Mouse (Mus musculus): ENCODE results near the gene Serpina10. TPM values are rescaled to one million over a fixed set of nuclear protein-coding genes. Genes with fewer than 3 reads are reported as not detected.
"Not testable (repeated sequence)": the region's sequence is repeated elsewhere in the genome, so short reads cannot be mapped to it uniquely, and the experiment has no call there.

Serpina10 gene
- polyA plus RNA-seq, 1 experiment from 2014 or later = 0.23 TPM

DNA sequence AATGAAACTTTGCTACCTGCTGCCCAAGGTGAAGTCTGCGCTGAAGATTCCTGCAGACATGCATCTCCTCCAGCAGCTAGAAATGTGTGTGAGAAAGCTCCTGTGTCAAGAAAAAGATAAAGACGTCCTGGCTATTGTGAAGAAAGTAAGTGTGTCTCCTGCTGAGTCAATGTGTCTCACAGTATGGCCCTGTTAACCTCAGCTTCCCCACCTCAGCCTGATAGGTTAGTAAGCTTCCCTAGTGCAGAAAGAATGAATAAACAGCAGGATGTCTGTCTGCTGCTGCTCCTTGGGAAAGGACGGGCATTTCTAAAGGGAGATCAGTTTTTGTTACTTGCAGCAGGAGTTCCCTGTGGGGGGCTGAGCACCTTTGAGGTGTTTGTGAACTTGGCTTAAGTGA, 30.9 kb downstream of the Serpina10 start:
- Histone ChIP-seq H3K9me3 (no peaks in the 10 kb centered on the region), H3K27me3 (no peaks in the 10 kb centered on the region)
- WGBS = 47% methylated on average over 3 of the region's 3 CpGs

DNA sequence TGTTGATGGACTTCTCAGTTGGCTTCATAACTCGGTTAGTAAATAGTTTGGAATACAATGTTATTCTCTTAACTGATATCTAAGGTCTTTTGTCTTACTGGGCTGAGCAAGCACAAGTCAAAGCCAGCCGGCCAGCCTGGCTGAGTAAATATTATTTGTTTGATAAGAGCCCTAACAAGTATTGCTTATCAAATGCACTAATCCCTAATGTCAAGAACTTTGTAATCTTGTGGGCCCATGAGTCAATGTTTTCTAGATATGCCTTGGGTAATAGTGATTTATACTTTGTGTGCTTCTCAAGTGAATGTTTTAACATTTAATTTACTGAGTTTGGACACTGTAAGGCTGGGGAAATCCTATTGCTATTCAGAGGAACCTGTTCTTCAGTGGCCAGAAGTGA, 32.8 kb downstream of the Serpina10 start:
- no peak overlapping the region for H3K4me2 ChIP-seq
- no peaks in the 10 kb centered on the region for H3K27me3 ChIP-seq
- H3K4me3 ChIP-seq = no peak overlapping the region
- no peaks in the 10 kb centered on the region for H3K9me3 ChIP-seq
- H3K9ac ChIP-seq = no peak overlapping the region
- no peaks in the 10 kb centered on the region for H3K4me1 ChIP-seq
- ATAC-seq (ENCODE audit: insufficient number of reproducible peaks, low FRiP score, low TSS enrichment, low read depth) = no peak
- no peaks in the 10 kb centered on the region for H3K36me3 ChIP-seq
- H3K27ac ChIP-seq = no peak overlapping the region
- 84% methylated on average over 2 of the region's 2 CpGs for WGBS

More for the DNA sequence above, 30.9 kb downstream of the Serpina10 start:
- no peak for ATAC-seq (ENCODE audit: insufficient number of reproducible peaks, low FRiP score, low TSS enrichment, low read depth)
- no peak overlapping the region for H3K4me3 ChIP-seq
- no peak overlapping the region for H3K27ac ChIP-seq
- no peak overlapping the region for H3K9ac ChIP-seq
- no peak overlapping the region for H3K4me2 ChIP-seq
- H3K36me3 ChIP-seq = no peaks in the 10 kb centered on the region
- H3K4me1 ChIP-seq = no peaks in the 10 kb centered on the region

DNA sequence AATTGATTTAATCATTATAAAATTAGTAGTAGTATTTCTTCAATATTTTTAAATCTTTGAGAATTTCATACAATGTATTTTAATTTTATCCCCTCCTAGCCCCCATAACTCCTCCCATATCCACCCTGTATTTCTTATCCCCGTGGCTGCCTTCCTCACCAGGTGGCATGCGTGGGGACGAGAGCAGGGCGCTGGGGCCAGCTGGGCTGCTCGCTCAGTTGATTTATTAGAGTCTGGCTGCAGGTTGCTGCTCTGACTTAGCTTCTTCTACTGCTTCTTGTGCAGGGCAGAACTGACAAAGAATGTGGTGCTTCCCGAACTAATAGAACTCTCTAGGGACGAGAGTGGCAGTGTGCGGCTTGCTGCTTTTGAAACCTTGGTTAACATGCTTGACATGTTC, 47.5 kb downstream of the Serpina10 start:
- ATAC-seq (ENCODE audit: insufficient number of reproducible peaks, low FRiP score, low TSS enrichment, low read depth) = no peak
- Histone ChIP-seq H3K27me3 (no peaks in the 10 kb centered on the region), H3K9ac (no peak overlapping the region), H3K9me3 (no peaks in the 10 kb centered on the region), H3K4me1 (no peaks in the 10 kb centered on the region), H3K4me3 (no peak overlapping the region), H3K4me2 (no peak overlapping the region), H3K27ac (no peak overlapping the region), H3K36me3 (no peaks in the 10 kb centered on the region)
- 53% methylated on average over 8 of the region's 8 CpGs for WGBS

DNA sequence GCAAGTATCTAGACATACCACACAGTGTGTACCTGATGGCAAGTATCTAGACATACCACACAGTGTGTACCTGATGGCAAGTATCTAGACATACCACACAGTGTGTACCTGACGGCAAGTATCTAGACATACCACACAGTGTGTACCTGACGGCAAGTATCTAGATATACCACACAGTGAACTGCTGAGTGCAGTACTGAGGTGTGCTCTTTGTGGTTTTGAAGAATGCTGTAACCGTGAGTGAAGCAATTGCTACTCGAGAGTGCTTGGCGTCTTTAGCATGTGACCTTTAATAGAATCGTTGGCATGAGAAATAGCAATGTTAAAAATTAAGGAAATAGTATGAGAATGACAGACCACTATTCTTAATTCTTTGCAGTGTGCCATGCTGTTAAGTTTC, 53.1 kb downstream of the Serpina10 start:
- not testable (repeated sequence) for ATAC-seq (ENCODE audit: insufficient number of reproducible peaks, low FRiP score, low TSS enrichment, low read depth); H3K9ac ChIP-seq; H3K4me3 ChIP-seq; H3K4me1 ChIP-seq; H3K4me2 ChIP-seq; H3K27me3 ChIP-seq; H3K27ac ChIP-seq; H3K36me3 ChIP-seq; H3K9me3 ChIP-seq
- WGBS = 84% methylated on average over 6 of the region's 6 CpGs

DNA sequence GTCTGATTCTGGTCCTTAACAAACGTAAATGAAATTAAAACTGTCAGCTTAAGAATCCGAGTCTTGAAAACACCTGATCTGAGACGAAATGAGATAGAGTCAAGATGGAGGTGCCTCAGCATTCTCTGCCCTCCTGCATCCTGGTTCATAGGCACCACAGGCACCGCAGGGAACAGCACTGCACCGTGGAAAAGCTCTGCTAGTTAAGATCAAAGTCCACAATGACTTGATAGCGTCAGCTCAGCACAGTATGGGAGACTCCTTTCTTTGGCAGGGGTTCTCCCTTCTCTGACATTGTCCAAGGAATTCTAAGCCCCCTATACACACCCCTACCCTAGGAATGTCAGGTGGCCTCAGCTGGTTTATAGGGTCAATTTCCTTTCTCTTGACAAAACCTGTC, 61.6 kb downstream of the Serpina10 start:
- H3K4me1 ChIP-seq = no peaks in the 10 kb centered on the region
- H3K4me3 ChIP-seq = no peak overlapping the region
- H3K9ac ChIP-seq = no peak overlapping the region
- no peaks in the 10 kb centered on the region for H3K9me3 ChIP-seq
- H3K4me2 ChIP-seq = no peak overlapping the region
- WGBS = 54% methylated on average over 6 of the region's 6 CpGs
- no peaks in the 10 kb centered on the region for H3K36me3 ChIP-seq
- ATAC-seq (ENCODE audit: insufficient number of reproducible peaks, low FRiP score, low TSS enrichment, low read depth) = no peak
- H3K27me3 ChIP-seq = no peaks in the 10 kb centered on the region
- H3K27ac ChIP-seq = no peak overlapping the region

DNA sequence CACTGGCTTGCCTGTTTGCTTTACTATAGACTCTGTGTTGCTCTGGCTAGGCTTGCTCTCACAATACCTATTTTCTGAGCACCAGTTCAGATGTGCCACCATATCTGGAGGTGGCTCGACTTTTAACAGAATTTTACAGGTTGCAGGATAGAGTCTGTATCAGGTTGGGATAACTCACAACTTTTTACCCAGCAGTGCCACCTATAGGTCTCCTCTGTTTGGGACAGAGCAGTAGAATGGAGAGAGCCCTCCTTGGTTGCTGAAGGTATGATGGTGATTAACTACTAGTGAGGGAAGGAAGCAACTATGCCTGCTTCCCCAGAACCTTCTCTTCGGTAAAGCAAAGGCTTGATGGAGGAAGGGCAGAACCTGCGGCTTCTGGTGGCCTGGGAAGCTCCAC, 64.1 kb downstream of the Serpina10 start:
- Histone ChIP-seq H3K4me1 (no peaks in the 10 kb centered on the region), H3K4me2 (no peak overlapping the region), H3K9me3 (no peaks in the 10 kb centered on the region), H3K9ac (no peak overlapping the region), H3K36me3 (no peaks in the 10 kb centered on the region), H3K27me3 (no peaks in the 10 kb centered on the region), H3K27ac (no peak overlapping the region), H3K4me3 (no peak overlapping the region)
- no peak for ATAC-seq (ENCODE audit: insufficient number of reproducible peaks, low FRiP score, low TSS enrichment, low read depth)
- 66% methylated on average over 3 of the region's 3 CpGs for WGBS

DNA sequence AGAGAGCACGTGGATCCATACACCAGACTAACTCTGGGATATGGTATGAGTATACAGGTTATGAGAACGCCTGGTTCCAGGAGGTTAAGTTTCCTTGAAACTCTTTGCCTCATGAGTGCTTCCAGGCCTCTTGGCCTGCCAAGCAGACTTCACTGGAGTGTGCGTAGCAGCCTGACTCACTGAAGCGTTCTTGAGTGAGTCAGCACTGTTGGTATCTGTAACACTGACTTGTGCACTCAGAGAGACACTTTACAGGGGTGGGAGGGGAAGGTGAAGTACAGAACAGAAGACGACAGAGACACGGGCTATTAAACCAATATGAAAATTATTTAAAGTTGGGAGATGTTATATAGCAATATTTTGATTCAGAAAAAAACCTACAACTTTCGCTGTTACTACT, 66.1 kb downstream of the Serpina10 start:
- Histone ChIP-seq H3K4me2 (no peak overlapping the region), H3K4me1 (no peaks in the 10 kb centered on the region), H3K27me3 (no peaks in the 10 kb centered on the region), H3K9me3 (no peaks in the 10 kb centered on the region), H3K9ac (no peak overlapping the region), H3K36me3 (no peaks in the 10 kb centered on the region), H3K27ac (no peak overlapping the region), H3K4me3 (no peak overlapping the region)
- 78% methylated on average over 7 of the region's 7 CpGs for WGBS
- ATAC-seq (ENCODE audit: insufficient number of reproducible peaks, low FRiP score, low TSS enrichment, low read depth) = no peak

Other genes starting within 250 kb of the Serpina10 start
- gene Otub2, start 242.8 kb downstream of the Serpina10 start, polyA plus RNA-seq (2015; fragmentation: Nextera tagmentation; extraction: Ambion mirVana) = 9.8 and 10.8 TPM in 2 replicates
- gene 9330161L09Rik, start 223.6 kb downstream of the Serpina10 start, polyA plus RNA-seq (2015; fragmentation: Nextera tagmentation; extraction: Ambion mirVana) = 0.29 and 0.30 TPM in 2 replicates
- gene Ddx24, start 205.6 kb downstream of the Serpina10 start, polyA plus RNA-seq (2015; fragmentation: Nextera tagmentation; extraction: Ambion mirVana) = 91.4 and 94.7 TPM in 2 replicates
- gene Ifi27, start 197.2 kb downstream of the Serpina10 start, polyA plus RNA-seq (2015; fragmentation: Nextera tagmentation; extraction: Ambion mirVana) = 62.4 and 78.0 TPM in 2 replicates
- gene Ifi27l2a, start 187.8 kb downstream of the Serpina10 start, polyA plus RNA-seq (2015; fragmentation: Nextera tagmentation; extraction: Ambion mirVana) = 11.1 and 14.3 TPM in 2 replicates
- not detected in 2 replicates for gene Ifi27l2b, start 174.2 kb downstream of the Serpina10 start, polyA plus RNA-seq (2015; fragmentation: Nextera tagmentation; extraction: Ambion mirVana)
- 0.36 and 0.67 TPM in 2 replicates for gene Ppp4r4, start 99.2 kb downstream of the Serpina10 start, polyA plus RNA-seq (2015; fragmentation: Nextera tagmentation; extraction: Ambion mirVana)
- gene Serpina6, start 25.8 kb upstream of the Serpina10 start, polyA plus RNA-seq (2015; fragmentation: Nextera tagmentation; extraction: Ambion mirVana) = 0.77 and 4.1 TPM in 2 replicates
- not detected in 2 replicates for gene Serpina16, start 44.7 kb upstream of the Serpina10 start, polyA plus RNA-seq (2015; fragmentation: Nextera tagmentation; extraction: Ambion mirVana)
- not detected in 2 replicates for gene Serpina1f, start 64.1 kb upstream of the Serpina10 start, polyA plus RNA-seq (2015; fragmentation: Nextera tagmentation; extraction: Ambion mirVana)
- gene Serpina1d, start 142.1 kb upstream of the Serpina10 start, polyA plus RNA-seq (2015; fragmentation: Nextera tagmentation; extraction: Ambion mirVana) = 0.55 TPM in 1 of 2 replicates, not detected in the other
- gene Serpina1b, start 198.9 kb upstream of the Serpina10 start, polyA plus RNA-seq (2015; fragmentation: Nextera tagmentation; extraction: Ambion mirVana) = 0.56 and 1.8 TPM in 2 replicates
- gene Serpina1a, start 232.1 kb upstream of the Serpina10 start, polyA plus RNA-seq (2015; fragmentation: Nextera tagmentation; extraction: Ambion mirVana) = 0.31 and 1.9 TPM in 2 replicates

All from limb, embryonic 15.5 days (tissue).